Mouse (Mus musculus) liver, embryonic 12.5 days (tissue): ENCODE measurements around the gene Pyroxd1. TPM values are rescaled to one million over a fixed set of nuclear protein-coding genes. Genes with fewer than 3 reads are reported as not detected.

Experiments
- ATAC-seq: fragments of 200-750 bp; cut with Nextera tagmentation; 2 replicates; pipeline ENCODE4 v1.8.0; 2017; ENCODE audit warnings: moderate number of reproducible peaks, mild to moderate bottlenecking, moderate library complexity
- H3K27ac ChIP-seq: fragments of 300-500 bp; sonication (generic); 2 replicates; pipeline ENCODE4 v1.5.1; 2016; ENCODE audit warnings: mild to moderate bottlenecking
- H3K27me3 ChIP-seq: fragments of 300-500 bp; sonication (generic); replicated peaks from 2 replicates; pipeline ENCODE4 v1.6.1; 2016; ENCODE audit warnings: mild to moderate bottlenecking, moderate library complexity
- H3K36me3 ChIP-seq: fragments of 300-500 bp; sonication (generic); 2 replicates; pipeline ENCODE4 v1.6.1; 2016; ENCODE audit warnings: mild to moderate bottlenecking, moderate library complexity
- H3K4me1 ChIP-seq: fragments of 300-500 bp; sonication (generic); 2 replicates; pipeline ENCODE4 v1.6.1; 2016
- H3K4me2 ChIP-seq: fragments of 300-500 bp; sonication (generic); 2 replicates; pipeline ENCODE4 v1.6.1; 2016; ENCODE audit warnings: mild to moderate bottlenecking, moderate library complexity
- H3K4me3 ChIP-seq: fragments of 300-500 bp; sonication (generic); 2 replicates; pipeline ENCODE4 v1.5.1; 2016; ENCODE audit warnings: mild to moderate bottlenecking, moderate library complexity
- H3K9ac ChIP-seq: fragments of 300-500 bp; sonication (generic); 2 replicates; pipeline ENCODE4 v1.6.1; 2016; ENCODE audit warnings: mild to moderate bottlenecking, moderate library complexity
- H3K9me3 ChIP-seq: fragments of 300-500 bp; sonication (generic); replicated peaks from 2 replicates; pipeline ENCODE4 v1.6.1; 2016; ENCODE audit warnings: mild to moderate bottlenecking, moderate library complexity
- WGBS: fragments of 180-500 bp; shearing (Covaris S2); methylation state at CpG from one replicate; pipeline ENCODE4 v1.1.7; 2016; ENCODE audit not compliant: insufficient replicate concordance; 5-methylcytosine and 5-hydroxymethylcytosine counted together
- polyA plus RNA-seq: library from polyadenylated mRNA; unstranded; fragments of >200 nt; fragmentation: Nextera tagmentation; extraction: Ambion mirVana; gene quantifications from 2 replicates; pipeline ENCODE4 v1.2.1, GENCODE M21; 2016

The Pyroxd1 gene
- polyA plus RNA-seq, result 6.6 and 6.9 TPM in 2 replicates

DNA sequence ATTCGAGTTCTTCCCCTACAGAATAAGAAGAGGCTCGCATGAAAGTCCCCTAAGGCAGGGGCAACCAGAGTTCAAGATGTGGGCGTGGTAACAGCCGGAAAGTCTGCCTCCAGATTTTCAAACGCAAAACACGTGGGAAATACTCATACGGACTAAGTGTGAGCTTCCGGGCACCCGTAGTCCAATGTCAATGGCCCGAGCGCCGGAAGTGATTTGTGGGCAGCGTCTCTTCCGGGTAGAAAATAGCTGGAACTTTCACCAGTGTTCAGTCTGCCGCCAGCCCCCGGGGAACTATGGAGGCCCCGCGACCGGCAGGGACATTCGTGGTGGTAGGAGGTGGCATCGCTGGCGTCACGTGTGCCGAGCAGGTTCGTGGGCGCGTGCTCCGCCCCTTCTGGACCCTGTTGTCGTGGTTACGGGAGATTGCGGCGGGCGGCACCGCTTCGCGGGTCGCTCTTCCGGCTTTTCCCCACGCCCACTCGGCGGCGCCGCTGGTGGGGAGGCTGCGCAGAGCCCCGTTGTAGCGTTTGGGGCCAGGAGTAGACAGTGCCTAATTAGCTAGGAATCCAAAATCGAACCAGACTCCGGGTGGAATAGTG is at the start of gene Pyroxd1:
TSS of gene Pyroxd1 (plus strand) at position 215 of the 599 bp plus-strand sequence.
- WGBS, result under 1% methylated on average over 48 of the region's 48 CpGs
- Histone ChIP-seq H3K9ac (peak within 1 kb of the TSS; percentile 72), H3K4me3 (peak within 1 kb of the TSS; percentile 71), H3K27me3 (0 out of 2 replicates have a peak, but pooled peaks cover 3% of the 10 kb centered on the region), H3K4me1 (peaks cover 15% of the 10 kb centered on the region), H3K36me3 (peaks cover 11% of the 10 kb centered on the region), H3K4me2 (peak within 1 kb of the TSS; percentile 70), H3K9me3 (no peaks in the 10 kb centered on the region), H3K27ac (peak within 1 kb of the TSS; percentile 79)
- peak; percentile 97 for ATAC-seq

DNA sequence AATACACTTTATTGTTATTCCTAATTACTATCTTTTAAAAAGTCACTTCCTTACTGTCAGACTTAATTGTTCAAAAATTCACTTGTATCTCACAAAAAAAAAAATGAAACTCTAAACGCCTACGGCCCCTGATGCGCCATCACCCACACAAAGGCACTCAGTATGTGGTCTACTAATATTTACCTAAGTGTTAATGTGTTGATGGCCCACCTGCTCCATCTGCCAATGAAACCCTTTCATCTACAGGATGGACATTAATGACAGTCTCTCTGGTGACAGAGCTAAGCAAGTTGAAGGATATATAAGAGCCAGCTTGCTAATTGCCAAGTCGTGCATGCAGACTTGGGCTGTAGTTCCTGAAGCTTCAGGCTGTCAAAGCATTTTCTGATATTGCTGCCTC is 47.4 kb upstream of the Pyroxd1 start, which contains the start of gene Iapp:
TSS of gene Iapp (plus strand) at position 326 of the 400 bp plus-strand sequence.
- no peaks in the 10 kb centered on the region for H3K4me1 ChIP-seq
- H3K9me3 ChIP-seq, result no peaks in the 10 kb centered on the region
- no peak within 1 kb of the TSS for H3K4me3 ChIP-seq
- H3K4me2 ChIP-seq, result no peak within 1 kb of the TSS
- ATAC-seq, result no peak
- no peak within 1 kb of the TSS for H3K27ac ChIP-seq
- H3K36me3 ChIP-seq, result no peaks in the 10 kb centered on the region
- 56% methylated on average over 4 of the region's 4 CpGs for WGBS
- no peak within 1 kb of the TSS for H3K9ac ChIP-seq
- H3K27me3 ChIP-seq, result no peaks in the 10 kb centered on the region

DNA sequence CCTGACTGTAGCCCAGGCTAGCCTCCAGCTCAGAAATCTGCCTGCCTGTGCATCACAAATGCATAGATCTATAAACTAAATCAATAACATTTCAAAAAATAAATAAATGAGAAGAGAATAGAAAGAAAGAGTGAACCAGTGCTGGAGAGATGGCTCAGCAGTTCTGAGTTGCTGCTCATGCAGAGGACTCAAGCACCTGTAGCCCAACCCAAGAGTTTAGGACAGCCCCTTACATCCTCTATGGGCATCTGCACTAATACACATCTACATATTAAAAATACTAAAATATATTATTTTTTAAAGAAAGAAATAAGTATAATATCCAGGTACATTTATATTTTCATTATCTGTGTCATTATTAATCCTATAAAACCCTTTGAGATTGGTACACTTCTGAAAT is 40.4 kb upstream of the Pyroxd1 start:
- no peak overlapping the region for H3K4me2 ChIP-seq
- H3K27me3 ChIP-seq, result no peaks in the 10 kb centered on the region

DNA sequence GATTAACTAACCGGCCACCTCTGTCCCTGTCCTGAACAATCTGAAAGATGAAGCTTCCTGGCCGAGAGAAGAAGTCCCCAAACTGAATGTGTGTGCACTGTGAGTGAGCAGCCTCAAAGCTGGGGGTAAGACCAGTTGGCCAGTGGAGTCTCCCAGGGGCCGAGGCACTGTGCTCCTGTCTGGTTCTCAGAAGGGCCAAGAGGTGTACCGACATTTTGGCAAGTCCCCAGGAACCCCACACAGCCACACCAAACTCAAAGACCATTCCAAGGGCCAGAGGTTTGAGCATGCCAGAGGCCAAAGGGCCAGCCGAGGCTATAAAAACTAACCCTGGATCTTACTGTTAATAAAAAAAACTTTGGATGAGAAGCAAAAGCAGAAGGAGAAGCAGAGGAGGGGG is 31.2 kb upstream of the Pyroxd1 start:
- no peaks in the 10 kb centered on the region for H3K27me3 ChIP-seq
- H3K4me2 ChIP-seq, result no peak overlapping the region
- H3K4me3 ChIP-seq, result no peak overlapping the region
- H3K27ac ChIP-seq, result no peak overlapping the region
- WGBS, result 60% methylated on average over 5 of the region's 5 CpGs
- H3K9me3 ChIP-seq, result peaks cover 4% of the 10 kb centered on the region
- H3K9ac ChIP-seq, result no peak overlapping the region
- ATAC-seq, result no peak
- no peaks in the 10 kb centered on the region for H3K36me3 ChIP-seq
- no peaks in the 10 kb centered on the region for H3K4me1 ChIP-seq

More for the DNA sequence above, 40.4 kb upstream of the Pyroxd1 start:
- H3K4me3 ChIP-seq, result no peak overlapping the region
- no peaks in the 10 kb centered on the region for H3K36me3 ChIP-seq
- H3K27ac ChIP-seq, result no peak overlapping the region
- H3K9ac ChIP-seq, result no peak overlapping the region
- ATAC-seq, result no peak
- peaks cover 10% of the 10 kb centered on the region for H3K9me3 ChIP-seq
- H3K4me1 ChIP-seq, result no peaks in the 10 kb centered on the region

DNA sequence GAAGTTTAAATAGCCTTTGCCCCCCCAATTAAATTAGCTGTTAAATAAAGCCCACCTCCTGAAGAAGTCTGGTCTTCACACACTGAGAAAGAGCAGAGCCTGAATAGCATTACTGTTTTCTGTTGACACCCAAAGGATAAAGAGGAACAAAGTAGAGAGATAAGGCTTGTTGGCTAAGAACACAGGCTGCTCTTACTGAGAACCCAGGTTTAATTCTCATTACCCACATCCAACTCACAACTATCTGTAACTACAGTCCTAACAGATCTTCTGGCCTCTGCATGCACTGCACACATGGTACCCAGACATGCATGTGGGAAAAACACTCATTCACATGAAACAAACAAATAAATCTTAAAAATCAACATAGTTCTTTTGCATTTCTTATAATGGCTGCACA is 28.3 kb upstream of the Pyroxd1 start:
- no peak overlapping the region for H3K4me2 ChIP-seq
- no peak overlapping the region for H3K27ac ChIP-seq
- ATAC-seq, result no peak

DNA sequence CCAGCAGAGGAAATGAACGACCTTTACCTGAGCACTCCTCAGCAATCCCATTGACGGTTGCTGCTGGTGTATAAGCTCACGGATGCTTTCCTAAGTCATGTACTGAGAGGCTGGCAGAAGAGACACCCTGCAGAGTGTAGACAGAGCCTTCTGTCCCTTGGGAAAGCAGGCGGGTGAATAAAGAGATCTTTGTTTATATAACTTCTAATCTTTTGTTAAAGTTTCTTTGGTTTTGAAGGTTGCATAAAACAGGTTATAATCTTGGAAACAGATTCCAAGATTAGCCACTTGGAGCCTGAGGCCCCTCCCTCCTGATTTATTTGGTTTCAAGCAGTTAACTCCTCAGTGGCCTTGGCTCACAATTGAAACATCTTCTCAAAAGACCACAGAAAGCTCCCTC is 22.6 kb upstream of the Pyroxd1 start, which contains the start of gene Slco1a5:
TSS of gene Slco1a5 (minus strand) at position 101 of the 400 bp plus-strand sequence.
- no peak within 1 kb of the TSS for H3K27ac ChIP-seq
- H3K27me3 ChIP-seq, result no peaks in the 10 kb centered on the region
- no peaks in the 10 kb centered on the region for H3K4me1 ChIP-seq
- no peaks in the 10 kb centered on the region for H3K9me3 ChIP-seq
- no peaks in the 10 kb centered on the region for H3K36me3 ChIP-seq
- WGBS, result 34% methylated on average over 4 of the region's 4 CpGs
- H3K4me2 ChIP-seq, result no peak within 1 kb of the TSS
- no peak for ATAC-seq
- no peak within 1 kb of the TSS for H3K4me3 ChIP-seq
- H3K9ac ChIP-seq, result no peak within 1 kb of the TSS

More for the DNA sequence above, 28.3 kb upstream of the Pyroxd1 start:
- Histone ChIP-seq H3K36me3 (no peaks in the 10 kb centered on the region), H3K4me1 (no peaks in the 10 kb centered on the region), H3K27me3 (no peaks in the 10 kb centered on the region), H3K9me3 (no peaks in the 10 kb centered on the region), H3K9ac (no peak overlapping the region), H3K4me3 (no peak overlapping the region)

DNA sequence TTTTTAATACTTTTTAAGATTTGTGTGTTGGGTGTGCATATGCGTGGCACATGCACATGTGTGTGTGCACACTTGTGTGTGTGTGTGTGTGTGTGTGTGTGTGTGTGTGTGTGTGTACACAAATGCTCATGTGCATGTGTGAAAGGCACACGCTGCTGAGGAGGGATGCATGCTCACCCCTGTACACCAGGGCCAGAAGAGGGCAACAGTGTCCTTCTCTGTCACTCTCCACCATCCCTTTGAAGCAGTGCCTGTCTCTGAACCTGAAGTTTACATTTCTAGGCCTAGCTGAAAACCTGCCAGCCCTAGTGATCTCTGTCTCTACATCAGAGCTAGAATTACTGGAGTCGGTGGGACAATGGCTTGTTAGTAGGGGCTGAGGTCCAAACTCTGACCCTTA is 18.9 kb upstream of the Pyroxd1 start:
- no peak for ATAC-seq
- no peak overlapping the region for H3K27ac ChIP-seq
- H3K4me3 ChIP-seq, result no peak overlapping the region
- H3K4me1 ChIP-seq, result no peaks in the 10 kb centered on the region
- H3K27me3 ChIP-seq, result no peaks in the 10 kb centered on the region
- H3K4me2 ChIP-seq, result no peak overlapping the region
- H3K9me3 ChIP-seq, result no peaks in the 10 kb centered on the region
- 49% methylated on average over 3 of the region's 3 CpGs for WGBS
- no peaks in the 10 kb centered on the region for H3K36me3 ChIP-seq
- no peak overlapping the region for H3K9ac ChIP-seq

DNA sequence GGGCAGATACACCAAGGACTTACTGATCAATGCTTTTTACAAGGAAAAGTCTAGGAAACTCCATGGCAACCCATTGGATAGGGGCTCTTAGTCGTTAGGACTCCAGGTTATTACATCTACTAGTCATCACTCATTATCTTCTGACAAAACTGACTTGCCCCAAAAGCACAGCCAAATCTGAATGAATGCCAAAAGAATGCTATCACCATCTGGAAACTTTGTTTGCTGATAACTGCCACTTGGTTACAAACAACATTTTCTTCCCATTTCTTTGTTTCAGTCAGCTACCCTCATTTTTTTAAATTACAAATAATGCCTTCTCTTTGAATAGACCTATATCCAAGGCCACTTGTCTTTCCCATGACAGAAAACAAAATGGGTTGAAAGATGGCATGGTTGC is 16.3 kb upstream of the Pyroxd1 start:
- H3K4me2 ChIP-seq, result no peak overlapping the region
- no peak overlapping the region for H3K4me3 ChIP-seq
- WGBS, result 16% methylated on average over 1 of the region's 1 CpGs

DNA sequence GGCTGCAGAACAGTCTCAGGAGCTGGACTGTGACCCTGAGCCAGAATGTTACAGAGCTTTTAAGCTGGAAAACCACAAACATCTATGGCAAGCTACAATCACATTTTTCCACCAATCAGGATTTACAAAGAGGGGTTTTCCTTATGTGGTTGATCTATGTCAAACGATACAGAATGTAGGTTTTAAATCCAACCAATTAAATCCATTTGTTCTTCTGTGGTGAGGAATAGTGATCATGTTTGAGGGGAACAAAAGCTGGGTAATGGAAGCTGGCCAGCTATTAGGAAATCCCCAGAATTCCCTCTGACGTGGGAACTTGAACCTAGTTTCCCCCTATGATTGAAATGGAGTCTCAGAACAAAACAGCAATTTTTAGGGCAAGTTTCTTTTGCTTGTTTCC is 6.5 kb upstream of the Pyroxd1 start:
- H3K36me3 ChIP-seq, result no peaks in the 10 kb centered on the region
- H3K27ac ChIP-seq, result no peak overlapping the region
- no peak overlapping the region for H3K9ac ChIP-seq
- no peak for ATAC-seq
- no peaks in the 10 kb centered on the region for H3K4me1 ChIP-seq
- H3K9me3 ChIP-seq, result no peaks in the 10 kb centered on the region
- H3K4me3 ChIP-seq, result no peak overlapping the region
- no peak overlapping the region for H3K4me2 ChIP-seq
- WGBS, result 47% methylated on average over 2 of the region's 2 CpGs
- 0 out of 2 replicates have a peak, but pooled peaks cover 3% of the 10 kb centered on the region for H3K27me3 ChIP-seq

More for the DNA sequence above, 16.3 kb upstream of the Pyroxd1 start:
- H3K36me3 ChIP-seq, result no peaks in the 10 kb centered on the region
- H3K27me3 ChIP-seq, result no peaks in the 10 kb centered on the region
- no peaks in the 10 kb centered on the region for H3K4me1 ChIP-seq
- no peak overlapping the region for H3K27ac ChIP-seq
- no peaks in the 10 kb centered on the region for H3K9me3 ChIP-seq
- H3K9ac ChIP-seq, result no peak overlapping the region
- no peak for ATAC-seq

DNA sequence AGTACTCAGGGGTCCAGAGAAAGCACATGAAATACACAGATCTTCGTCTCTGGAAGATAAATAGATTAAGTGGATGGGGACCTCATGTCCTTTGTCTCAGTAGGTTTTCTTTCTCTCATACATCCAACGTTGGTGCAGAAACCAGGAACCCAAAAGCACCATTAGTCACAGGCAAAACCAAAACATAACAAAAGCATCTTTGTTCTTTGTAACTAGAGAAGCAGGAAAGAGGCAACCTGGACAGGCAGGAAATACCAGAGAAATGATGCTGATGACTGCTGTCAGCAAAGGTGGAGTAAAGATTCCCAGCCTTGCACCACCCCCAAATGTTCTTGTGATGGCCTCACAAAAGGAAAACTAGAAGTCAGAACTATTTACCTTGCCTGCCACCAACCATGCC is 5.9 kb upstream of the Pyroxd1 start:
- Histone ChIP-seq H3K4me1 (no peaks in the 10 kb centered on the region), H3K9ac (no peak overlapping the region), H3K27ac (no peak overlapping the region), H3K4me2 (no peak overlapping the region), H3K9me3 (no peaks in the 10 kb centered on the region), H3K36me3 (no peaks in the 10 kb centered on the region), H3K4me3 (no peak overlapping the region), H3K27me3 (0 out of 2 replicates have a peak, but pooled peaks cover 3% of the 10 kb centered on the region)
- 23% methylated on average over 2 of the region's 2 CpGs for WGBS
- ATAC-seq, result no peak

DNA sequence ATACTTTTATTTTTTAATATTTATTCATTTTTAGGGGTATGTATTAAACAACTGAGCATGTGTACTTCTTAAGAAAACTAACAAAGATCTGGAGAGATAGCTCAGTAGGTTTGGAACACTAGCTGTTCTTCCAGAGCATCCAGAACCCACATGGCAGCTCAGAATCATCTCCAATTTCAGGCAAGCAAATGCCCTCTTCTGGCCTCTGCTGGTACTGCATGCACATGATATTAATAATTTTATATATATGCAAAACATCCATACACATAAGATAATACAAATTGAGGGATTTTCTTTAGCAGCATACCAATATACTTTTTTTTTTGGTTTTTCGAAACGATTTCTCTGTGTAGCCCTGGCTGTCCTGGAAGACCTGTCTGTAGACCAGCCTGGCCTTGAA is 1.9 kb upstream of the Pyroxd1 start:
- WGBS, result 35% methylated on average over 2 of the region's 2 CpGs
- Histone ChIP-seq H3K4me3 (no peak overlapping the region), H3K27me3 (0 out of 2 replicates have a peak, but pooled peaks cover 3% of the 10 kb centered on the region), H3K9me3 (no peaks in the 10 kb centered on the region), H3K27ac (no peak overlapping the region), H3K4me1 (peaks cover 15% of the 10 kb centered on the region), H3K9ac (no peak overlapping the region), H3K36me3 (no peaks in the 10 kb centered on the region), H3K4me2 (no peak overlapping the region)
- ATAC-seq, result no peak

DNA sequence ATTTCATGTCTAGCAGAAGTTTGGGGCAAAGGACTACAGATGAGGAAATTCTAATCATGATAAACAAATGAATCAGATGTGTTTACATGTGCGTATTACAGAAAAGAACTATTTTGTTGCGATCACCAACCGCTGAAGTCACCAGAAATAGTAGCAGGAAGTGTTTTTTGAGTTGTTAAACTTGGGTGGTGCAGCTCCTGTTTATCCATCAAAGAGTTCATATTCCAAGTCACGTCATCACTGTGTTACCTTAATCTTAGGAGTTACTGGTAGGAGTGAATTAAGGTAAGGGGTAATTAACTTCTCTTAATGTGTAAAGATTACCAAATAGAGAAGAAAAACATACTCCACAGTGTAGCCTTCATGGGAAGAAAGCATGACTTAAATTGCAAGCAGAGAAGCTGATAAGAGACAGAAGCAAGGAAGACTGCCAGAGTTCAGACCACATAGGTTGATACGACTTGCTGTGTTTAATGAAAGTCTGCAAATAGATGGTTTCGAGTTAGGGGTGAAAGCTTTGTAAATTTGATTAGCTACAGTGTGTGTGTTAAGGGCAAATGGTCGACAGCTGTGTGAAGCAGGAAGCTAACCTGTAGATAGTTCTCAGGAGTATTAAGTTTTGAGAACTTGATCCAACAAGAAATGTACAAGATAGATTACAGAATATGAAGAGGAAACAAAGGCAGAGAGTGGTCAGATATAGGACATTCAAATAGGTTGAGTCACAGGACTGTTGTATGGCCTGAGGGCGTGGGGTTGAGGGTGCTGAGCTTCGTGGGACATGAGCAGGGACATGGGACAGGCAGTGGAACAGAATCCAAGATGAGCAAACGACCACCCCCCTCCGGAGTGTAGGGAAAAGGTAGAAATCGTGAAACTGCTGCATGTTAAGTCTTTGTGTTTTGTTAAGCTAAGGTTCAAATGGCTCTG is 992 bp downstream of the Pyroxd1 start:
- Histone ChIP-seq H3K36me3 (peaks cover 18% of the 10 kb centered on the region), H3K9me3 (no peaks in the 10 kb centered on the region), H3K9ac (peak overlapping the region; percentile 72), H3K4me1 (peaks cover 15% of the 10 kb centered on the region), H3K27me3 (0 out of 2 replicates have a peak, but pooled peaks cover 3% of the 10 kb centered on the region), H3K4me3 (peak overlapping the region; percentile 71), H3K27ac (peak overlapping the region; percentile 79), H3K4me2 (peak overlapping the region; percentile 70)
- 42% methylated on average over 12 of the region's 12 CpGs for WGBS
- 0 out of 2 replicates have a peak, but pooled peaks have one; percentile 11 for ATAC-seq
